12 mouse cellular contexts compared by ENCODE assay signal in the genomic region with DNA sequence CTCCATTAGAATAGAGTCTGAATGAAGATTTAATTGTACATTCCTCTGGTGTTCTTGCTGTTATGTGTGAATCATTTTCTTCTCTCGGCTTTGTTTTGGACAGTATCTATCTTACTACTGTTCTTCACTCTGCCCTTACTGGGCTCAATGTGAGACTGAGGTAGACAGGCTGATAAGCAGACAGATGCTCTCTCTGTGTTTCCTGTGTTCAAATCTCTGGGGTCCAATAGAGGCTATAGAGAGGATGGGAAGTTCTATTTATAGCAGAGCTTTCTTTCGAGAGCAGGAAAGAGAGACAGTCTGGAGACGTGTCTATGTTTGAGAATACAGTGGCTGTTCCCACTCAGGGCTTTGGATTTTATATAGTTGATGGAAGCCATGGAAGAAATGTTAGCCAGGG.
"Had no signal": no experiment of that assay in that cellular context is flagged by ENCODE, and none has a peak within 500 bp of the region (broad histone marks: within the 10 kb centered on the region; RNA-seq: fewer than 3 reads in every experiment).

No protein-coding gene starts in this region.

- H3K9me3 ChIP-seq: kidney, embryonic 15.5 days; limb, embryonic 13.5 days had no signal

- H3K4me3 ChIP-seq: kidney, embryonic 15.5 days; limb, embryonic 13.5 days had no signal

- H3K4me2 ChIP-seq: kidney, embryonic 15.5 days; limb, embryonic 13.5 days had no signal

- H3K9ac ChIP-seq: kidney, embryonic 15.5 days; limb, embryonic 13.5 days; liver, embryonic 14.5 days had no signal

- H3K4me1 ChIP-seq: kidney, embryonic 15.5 days; limb, embryonic 13.5 days had no signal

- H3K36me3 ChIP-seq: kidney, embryonic 15.5 days; limb, embryonic 13.5 days had no signal

- DNase-seq: kidney, postnatal 14 days; layer of hippocampus, adult 9-11 months; left cerebral cortex, postnatal 4 days; lung, adult 18-20 months; retina, postnatal 1 day; right cerebral cortex, postnatal 4 days; spleen, adult 18-20 months; thymus, adult 18-20 months; thymus, postnatal 14 days had no signal

- H3K27me3 ChIP-seq: kidney, embryonic 15.5 days; limb, embryonic 13.5 days had no signal

- H3K27ac ChIP-seq: kidney, embryonic 15.5 days; limb, embryonic 13.5 days; liver, embryonic 14.5 days had no signal
